Mouse (Mus musculus) liver, embryonic 16.5 days (tissue): ENCODE measurements around the gene Ubxn4. TPM values are rescaled to one million over a fixed set of nuclear protein-coding genes. Genes with fewer than 3 reads are reported as not detected.

Experiments used
- ATAC-seq: fragments of 200-750 bp; cut with Nextera tagmentation; 2 replicates; pipeline ENCODE4 v1.8.0; 2017; ENCODE audit warnings: low read depth, mild to moderate bottlenecking, moderate number of reproducible peaks, moderate library complexity
- H3K27ac ChIP-seq: fragments of 300-500 bp; sonication (generic); 2 replicates; pipeline ENCODE4 v1.5.1; 2014; ENCODE audit warnings: mild to moderate bottlenecking, low read length
- H3K27me3 ChIP-seq: fragments of 300-500 bp; sonication (generic); 2 replicates; pipeline ENCODE4 v1.6.1; 2014; ENCODE audit warnings: low read depth, low read length, mixed read lengths; ENCODE audit not compliant: control insufficient read depth, insufficient read depth
- H3K36me3 ChIP-seq: fragments of 300-500 bp; sonication (generic); 2 replicates; pipeline ENCODE4 v1.6.1; 2014; ENCODE audit warnings: mild to moderate bottlenecking; ENCODE audit not compliant: control insufficient read depth, insufficient read depth
- H3K4me1 ChIP-seq: fragments of 300-500 bp; sonication (generic); 2 replicates; pipeline ENCODE4 v1.6.1; 2014; ENCODE audit warnings: low read depth, low read length, mixed read lengths; ENCODE audit not compliant: control insufficient read depth
- H3K4me2 ChIP-seq: fragments of 300-500 bp; sonication (generic); 2 replicates; pipeline ENCODE4 v1.6.1; 2014; ENCODE audit warnings: low read depth, low read length, mixed read lengths
- H3K4me3 ChIP-seq: fragments of 300-500 bp; sonication (generic); 2 replicates; pipeline ENCODE4 v1.5.1; 2014; ENCODE audit warnings: low read depth, mild to moderate bottlenecking, low read length
- H3K9ac ChIP-seq: fragments of 300-500 bp; sonication (generic); 2 replicates; pipeline ENCODE4 v1.6.1; 2014; ENCODE audit warnings: low read depth, low read length
- H3K9me3 ChIP-seq: fragments of 300-500 bp; sonication (generic); replicated peaks from 2 replicates; pipeline ENCODE4 v1.6.1; 2016; ENCODE audit warnings: low read length; ENCODE audit not compliant: control insufficient read depth
- WGBS: fragments of 180-500 bp; shearing (Covaris S2); extraction: QIAGEN DNeasy Blood & Tissue Kit; methylation state at CpG from one replicate; pipeline ENCODE4 v1.1.7; 2014; ENCODE audit not compliant: insufficient replicate concordance; 5-methylcytosine and 5-hydroxymethylcytosine counted together
- microRNA counts: library from miRNA; unstranded; fragments of <30 nt; microRNA quantifications from one replicate; lab custom pipeline; 2016
- microRNA-seq: library from miRNA; unstranded; fragments of <30 nt; microRNA quantifications from one replicate; pipeline ENCODE4, GENCODE M21; 2016
- polyA plus RNA-seq: library from polyadenylated mRNA; unstranded; fragments of >200 nt; fragmentation: Nextera tagmentation; extraction: Ambion mirVana; gene quantifications from 2 replicates; pipeline ENCODE4 v1.2.1, GENCODE M21; 2015

Gene Ubxn4
- polyA plus RNA-seq, 1 experiment from 2014 or later = 28.1 TPM

DNA sequence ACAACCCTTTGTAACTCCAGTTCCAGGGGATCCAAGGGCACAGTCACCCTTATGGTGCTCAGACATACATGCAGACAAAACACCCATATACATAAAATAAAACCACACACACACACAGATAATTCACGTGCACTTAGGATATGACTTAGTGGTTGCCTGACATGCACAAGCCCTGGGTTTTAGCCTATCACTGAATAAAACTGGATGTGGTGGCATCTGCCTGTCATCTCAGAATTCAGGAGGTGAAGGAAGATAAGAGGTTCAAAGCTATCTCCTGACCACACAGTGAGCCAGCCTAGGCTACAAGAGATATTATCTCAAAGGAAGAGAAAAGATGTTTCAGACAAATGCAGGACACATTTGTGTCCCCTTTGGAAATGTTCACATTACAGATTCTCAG is 83.4 kb downstream of the Ubxn4 start:
- Histone ChIP-seq H3K9me3 (no peaks in the 10 kb centered on the region), H3K36me3 (peaks cover 15% of the 10 kb centered on the region), H3K4me1 (peaks cover 4% of the 10 kb centered on the region; the same call in 1 of the 2 replicates), H3K4me2 (no peak overlapping the region), H3K27me3 (no peaks in the 10 kb centered on the region), H3K4me3 (no peak overlapping the region), H3K9ac (no peak overlapping the region), H3K27ac (no peak overlapping the region)
- 31% methylated on average over 1 of the region's 1 CpGs for WGBS
- ATAC-seq = peak; percentile 42; the same call in 1 of the 2 replicates

DNA sequence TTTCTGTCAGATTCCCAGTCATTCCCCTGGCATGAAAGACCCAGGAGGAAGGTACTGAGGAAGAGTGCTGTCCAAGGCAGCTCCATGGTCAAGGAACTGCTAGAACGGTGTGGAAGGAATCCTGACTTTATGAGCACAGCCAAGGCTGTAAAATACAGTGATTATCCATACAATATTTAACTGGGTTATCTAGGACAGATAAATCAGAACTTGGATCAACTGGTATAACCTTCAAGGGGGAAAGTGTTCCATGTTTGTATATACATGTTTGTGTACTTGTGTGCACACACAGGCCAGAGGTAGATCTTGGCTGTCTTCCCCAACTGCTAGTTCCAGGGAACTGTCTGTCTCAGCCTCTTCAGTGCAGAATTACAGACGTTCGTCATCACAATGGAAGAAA is 84.5 kb downstream of the Ubxn4 start, which contains the start of gene Lct:
Gene Lct, minus strand, starts transcription at position 101 of the 400 bp plus-strand sequence.
- Histone ChIP-seq H3K36me3 (peaks cover 26% of the 10 kb centered on the region), H3K27me3 (no peaks in the 10 kb centered on the region), H3K9me3 (no peaks in the 10 kb centered on the region), H3K9ac (no peak within 1 kb of the TSS), H3K27ac (no peak within 1 kb of the TSS), H3K4me3 (no peak within 1 kb of the TSS), H3K4me1 (peaks cover 3% of the 10 kb centered on the region; the same call in 1 of the 2 replicates), H3K4me2 (no peak within 1 kb of the TSS)
- WGBS = 87% methylated on average over 3 of the region's 3 CpGs
- ATAC-seq = no peak

MicroRNAs within 50 kb of the gene (microRNA counts, 519-probe panel; counts per million panel counts)
- 2,544 counts per million, percentile 68 among the panel's probes with 10 or more counts for microRNA mmu-miR-128 (lab: Ali Mortazavi, UCI)

Small RNAs within 50 kb of the gene (microRNA-seq; reads per million reads assigned to microRNA genes)
- 192 reads per million, percentile 60 among the genes with 10 or more reads in this experiment for gene Mir128-1

Other genes starting within 250 kb of the Ubxn4 start
- gene Zranb3, start 140.9 kb upstream of the Ubxn4 start, polyA plus RNA-seq = 3.4 and 3.7 TPM in 2 replicates
- 31.5 and 33.1 TPM in 2 replicates for gene R3hdm1, start 140.7 kb upstream of the Ubxn4 start, polyA plus RNA-seq
- gene Lct, start 84.4 kb downstream of the Ubxn4 start, polyA plus RNA-seq = 0.06 and 0.71 TPM in 2 replicates
- 192 and 200 TPM in 2 replicates for gene Mcm6, start 115.7 kb downstream of the Ubxn4 start, polyA plus RNA-seq
- gene Dars, start 173.4 kb downstream of the Ubxn4 start, polyA plus RNA-seq = 98.0 and 116 TPM in 2 replicates